Mouse (Mus musculus): Measurements from ENCODE around the gene Usp42. TPM values are rescaled to one million over a fixed set of nuclear protein-coding genes. Genes with fewer than 3 reads are reported as not detected.

Usp42 gene
- polyA plus RNA-seq (2015; fragmentation: Illumina TruSeq; extraction: RNeasy Lipid Tissue Mini Kit (QIAGEN cat#74804); ENCODE audit: insufficient read depth, low replicate concordance): 15.0 TPM

GRCm38 (mm10) chr5:143732180-143732891 is at the start of gene Usp42:
Usp42 (minus strand) TSS chr5:143732280.

Other genes starting within 250 kb of the Usp42 start
- gene Rac1, start 204.2 kb downstream of the Usp42 start, polyA plus RNA-seq (2015; fragmentation: Illumina TruSeq; extraction: RNeasy Lipid Tissue Mini Kit (QIAGEN cat#74804); ENCODE audit: insufficient read depth, low replicate concordance): 534 TPM
- gene Cyth3, start 109.8 kb downstream of the Usp42 start, polyA plus RNA-seq (2015; fragmentation: Illumina TruSeq; extraction: RNeasy Lipid Tissue Mini Kit (QIAGEN cat#74804); ENCODE audit: insufficient read depth, low replicate concordance): 19.7 TPM
- 48.0 TPM for gene Eif2ak1, start 85.5 kb upstream of the Usp42 start, polyA plus RNA-seq (2015; fragmentation: Illumina TruSeq; extraction: RNeasy Lipid Tissue Mini Kit (QIAGEN cat#74804); ENCODE audit: insufficient read depth, low replicate concordance)
- gene Ankrd61, start 165.4 kb upstream of the Usp42 start, polyA plus RNA-seq (2015; fragmentation: Illumina TruSeq; extraction: RNeasy Lipid Tissue Mini Kit (QIAGEN cat#74804); ENCODE audit: insufficient read depth, low replicate concordance): 0.21 TPM
- gene Aimp2, start 177.6 kb upstream of the Usp42 start, polyA plus RNA-seq (2015; fragmentation: Illumina TruSeq; extraction: RNeasy Lipid Tissue Mini Kit (QIAGEN cat#74804); ENCODE audit: insufficient read depth, low replicate concordance): 27.0 TPM
- 25.8 TPM for gene Pms2, start 177.7 kb upstream of the Usp42 start, polyA plus RNA-seq (2015; fragmentation: Illumina TruSeq; extraction: RNeasy Lipid Tissue Mini Kit (QIAGEN cat#74804); ENCODE audit: insufficient read depth, low replicate concordance)
- gene Gm42421, start 195.9 kb upstream of the Usp42 start, polyA plus RNA-seq (2015; fragmentation: Illumina TruSeq; extraction: RNeasy Lipid Tissue Mini Kit (QIAGEN cat#74804); ENCODE audit: insufficient read depth, low replicate concordance): 1.9 TPM
- 1.9 TPM for gene Rsph10b, start 200.8 kb upstream of the Usp42 start, polyA plus RNA-seq (2015; fragmentation: Illumina TruSeq; extraction: RNeasy Lipid Tissue Mini Kit (QIAGEN cat#74804); ENCODE audit: insufficient read depth, low replicate concordance)